In genomic region chr2:180986449-180986848, GRCm38 (mm10) we compare ENCODE assay signal across 21 mouse cellular contexts. TPM values are rescaled to one million over a fixed set of nuclear protein-coding genes. Genes with fewer than 3 reads are reported as not detected.
DNase-seq lines count a peak whose midpoint lies in the region; ATAC-seq and TF ChIP-seq lines count a peak whose summit lies in the region.
"Had no signal": no experiment of that assay in that cellular context is flagged by ENCODE, and none has a peak within 500 bp of the region (broad histone marks: within the 10 kb centered on the region; RNA-seq: fewer than 3 reads in every experiment).

Col20a1 (plus strand) TSS chr2:180986535.

- ATAC-seq in heart, embryonic 13.5 days (ENCODE audit: extremely low read depth, insufficient number of reproducible peaks, low FRiP score, low TSS enrichment), result no peak
- no peak for ATAC-seq in midbrain, embryonic 11.5 days (ENCODE audit: low FRiP score)
- ATAC-seq in midbrain, embryonic 16.5 days, result no peak

- no peak for DNase-seq in heart, adult 8-10 months (ENCODE audit: low spot score)
- DNase-seq in midbrain, embryonic 11.5 days (ENCODE audit: low spot score, missing footprints), result peak; percentile 56
- DNase-seq in thymus, postnatal 4 days, result no peak
- no peak for DNase-seq in urinary bladder, postnatal 14 days (ENCODE audit: low spot score)
- DNase-seq: cerebellum, adult 9-10 months; heart, postnatal 14 days; kidney, adult 8-10 months; kidney, postnatal 10 days; layer of hippocampus, postnatal 36 days; liver; right cerebral cortex, postnatal 14 days; thymus, adult 2 months had no signal

- H3K4me2 ChIP-seq in heart, embryonic 13.5 days, result no peak within 1 kb of the TSS
- H3K4me2 ChIP-seq in midbrain, embryonic 11.5 days, result no peak within 1 kb of the TSS
- H3K4me2 ChIP-seq in midbrain, embryonic 16.5 days (ENCODE audit: low read length), result no peak within 1 kb of the TSS
- no peak within 1 kb of the TSS for H3K4me2 ChIP-seq in myocyte (ENCODE audit: low read depth)
- H3K4me2 ChIP-seq: forebrain, embryonic 12.5 days; hindbrain, embryonic 15.5 days; midbrain, embryonic 12.5 days; neural tube, embryonic 12.5 days had no signal

- peaks cover 31% of the 10 kb centered on the region for H3K36me3 ChIP-seq in heart, embryonic 13.5 days
- H3K36me3 ChIP-seq in midbrain, embryonic 11.5 days (ENCODE audit: control insufficient read depth, insufficient read depth, low read length), result peaks cover 6% of the 10 kb centered on the region
- H3K36me3 ChIP-seq in midbrain, embryonic 16.5 days (ENCODE audit: control insufficient read depth, insufficient read depth, low read length), result peaks cover 14% of the 10 kb centered on the region
- peaks cover 6% of the 10 kb centered on the region for H3K36me3 ChIP-seq in myocyte (ENCODE audit: control insufficient read depth, insufficient read depth)

- H3ac ChIP-seq in myocyte (ENCODE audit: control insufficient read depth, insufficient read length), result no peak within 1 kb of the TSS

- H3K4me3 ChIP-seq in heart, embryonic 13.5 days, result no peak within 1 kb of the TSS
- H3K4me3 ChIP-seq in midbrain, embryonic 11.5 days (ENCODE audit: low read depth, low read length), result no peak within 1 kb of the TSS
- H3K4me3 ChIP-seq in midbrain, embryonic 16.5 days (ENCODE audit: low read depth, low read length), result no peak within 1 kb of the TSS
- H3K4me3 ChIP-seq in myocyte, result no peak within 1 kb of the TSS
- H3K4me3 ChIP-seq: forebrain, embryonic 12.5 days; heart, embryonic 12.5 days; hindbrain, embryonic 15.5 days; midbrain, embryonic 12.5 days; neural tube, embryonic 12.5 days had no signal

- peaks cover 23% of the 10 kb centered on the region for H3K4me1 ChIP-seq in heart, embryonic 13.5 days
- H3K4me1 ChIP-seq in midbrain, embryonic 11.5 days (ENCODE audit: control insufficient read depth, insufficient read depth, low read length), result peaks cover 7% of the 10 kb centered on the region
- H3K4me1 ChIP-seq in midbrain, embryonic 16.5 days (ENCODE audit: control insufficient read depth, insufficient read depth, low read length), result 0 out of 2 replicates have a peak, but pooled peaks cover 2% of the 10 kb centered on the region
- H3K4me1 ChIP-seq: hindbrain, embryonic 15.5 days had no signal

- 56% methylated on average over 2 of the region's 2 CpGs for WGBS in heart, embryonic 13.5 days
- WGBS in midbrain, embryonic 11.5 days, result 48% methylated on average over 2 of the region's 2 CpGs
- 65% methylated on average over 2 of the region's 2 CpGs for WGBS in midbrain, embryonic 16.5 days

- no peaks in the 10 kb centered on the region for H3K27me3 ChIP-seq in heart, embryonic 13.5 days (replicated peaks)
- no peaks in the 10 kb centered on the region for H3K27me3 ChIP-seq in midbrain, embryonic 11.5 days (ENCODE audit: control insufficient read depth, insufficient read depth, low read length)
- H3K27me3 ChIP-seq in midbrain, embryonic 16.5 days (ENCODE audit: control insufficient read depth, insufficient read depth, low read depth, low read length), result no peaks in the 10 kb centered on the region
- no peaks in the 10 kb centered on the region for H3K27me3 ChIP-seq in myocyte (ENCODE audit: control insufficient read depth, insufficient read depth, insufficient read length)
- H3K27me3 ChIP-seq: forebrain, embryonic 12.5 days; heart, embryonic 12.5 days; hindbrain, embryonic 15.5 days; midbrain, embryonic 12.5 days; neural tube, embryonic 12.5 days had no signal

- no peak within 1 kb of the TSS; the same call in 1 of the 2 replicates for H3K27ac ChIP-seq in heart, embryonic 13.5 days (replicated peaks)
- H3K27ac ChIP-seq in midbrain, embryonic 11.5 days (ENCODE audit: low read depth, low read length), result no peak within 1 kb of the TSS
- no peak within 1 kb of the TSS for H3K27ac ChIP-seq in midbrain, embryonic 16.5 days (ENCODE audit: low read length)
- H3K27ac ChIP-seq: forebrain, embryonic 12.5 days; hindbrain, embryonic 15.5 days; macrophage; midbrain, embryonic 12.5 days; neural tube, embryonic 12.5 days had no signal

- TF ChIP-seq POLR2A in myocyte (IDR thresholded peaks at IDR 0.05; ENCODE audit: insufficient read length, low read depth), result no peak

- no peaks in the 10 kb centered on the region for H3K9me3 ChIP-seq in heart, embryonic 13.5 days
- H3K9me3 ChIP-seq in midbrain, embryonic 11.5 days (ENCODE audit: control insufficient read depth, low read length), result no peaks in the 10 kb centered on the region
- H3K9me3 ChIP-seq in midbrain, embryonic 16.5 days (replicated peaks; ENCODE audit: control insufficient read depth, low read length, poor library complexity, severe bottlenecking), result no peaks in the 10 kb centered on the region
- H3K9me3 ChIP-seq: forebrain, embryonic 12.5 days; heart, embryonic 12.5 days; hindbrain, embryonic 15.5 days; midbrain, embryonic 12.5 days; neural tube, embryonic 12.5 days had no signal

- H3K79me2 ChIP-seq in myocyte (ENCODE audit: control insufficient read depth, insufficient read depth), result no peaks in the 10 kb centered on the region

- 0 out of 2 replicates have a peak within 1 kb of the TSS, but pooled peaks have one; percentile 25 for H3K9ac ChIP-seq in heart, embryonic 13.5 days
- H3K9ac ChIP-seq in midbrain, embryonic 11.5 days (ENCODE audit: low read length), result no peak within 1 kb of the TSS
- no peak within 1 kb of the TSS for H3K9ac ChIP-seq in midbrain, embryonic 16.5 days (ENCODE audit: low read depth, low read length)
- H3K9ac ChIP-seq: forebrain, embryonic 12.5 days; heart, embryonic 12.5 days; hindbrain, embryonic 15.5 days; midbrain, embryonic 12.5 days; neural tube, embryonic 12.5 days had no signal

TF ChIP-seq in myocyte, 11 proteins besides CTCF, POLR2A, EP300 and RAD21:
- TF ChIP-seq POLR2AphosphoS2 (IDR thresholded peaks at IDR 0.05; ENCODE audit: insufficient read length, low read depth) (peak; percentile 75), TCF12 (IDR thresholded peaks at IDR 0.05; ENCODE audit: insufficient read depth, poor library complexity, severe bottlenecking) (no peak)
TF ChIP-seq in myocyte: peak in this region for 1.

RNA-seq across cellular contexts. Expression of gene Col20a1, which starts in this region (rescaled TPM):
- polyA plus RNA-seq in heart, embryonic 13.5 days (2015; fragmentation: Nextera tagmentation; extraction: Ambion mirVana), result 0.24 and 0.33 TPM in 2 replicates
- total RNA-seq in heart, adult 8-10 months (2022), result under 1 TPM; 0.19 to 0.75 (median 0.28) TPM
- 0.18 and 0.26 TPM in 2 replicates for polyA plus RNA-seq in midbrain, embryonic 11.5 days (2014; fragmentation: Nextera tagmentation; extraction: Ambion mirVana)
- polyA plus RNA-seq in midbrain, embryonic 16.5 days (2015; fragmentation: Nextera tagmentation; extraction: Ambion mirVana), result 0.11 and 0.19 TPM in 2 replicates
- 0.24 TPM for polyA plus RNA-seq in myocyte (2012; fragmentation: generic; extraction: Trizol)

Comparison
In these comparisons a context has a peak if more than half of its experiments do, and no peak if none do; other contexts are left out.
1. Peak in DNase-seq in midbrain, embryonic 11.5 days; RNA of the gene not detected or under 1 TPM.